Mouse (Mus musculus): ENCODE measurements at regions not wholly inside any gene's neighbourhood (a gene's known extent, or its start where the extent isn't known, plus 50 kb on each side); places are given as distances from the start of the nearest gene placed in this dataset.

DNA sequence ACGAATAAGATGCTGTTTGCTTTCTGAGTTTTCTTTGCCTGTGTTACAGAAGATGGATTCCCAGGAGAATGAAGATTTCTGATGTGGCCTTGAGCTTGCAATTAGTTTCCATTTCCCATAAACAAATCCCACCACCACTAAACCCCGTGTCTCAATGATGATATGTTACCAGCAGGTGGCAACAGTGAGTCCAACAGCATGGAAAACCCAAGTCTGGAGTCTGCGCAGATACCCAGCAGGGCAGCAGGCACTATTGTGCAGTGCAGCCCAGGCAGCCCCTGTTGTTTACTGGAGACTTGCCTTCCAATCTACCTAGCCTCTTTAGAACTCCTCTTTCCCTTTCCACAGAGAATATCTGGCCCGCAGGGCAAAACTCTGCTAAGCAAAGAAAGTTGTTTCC lies 62.7 kb downstream of the Bmp2 start:
- peak; percentile 78 for ATAC-seq (ENCODE audit: low TSS enrichment)

DNA sequence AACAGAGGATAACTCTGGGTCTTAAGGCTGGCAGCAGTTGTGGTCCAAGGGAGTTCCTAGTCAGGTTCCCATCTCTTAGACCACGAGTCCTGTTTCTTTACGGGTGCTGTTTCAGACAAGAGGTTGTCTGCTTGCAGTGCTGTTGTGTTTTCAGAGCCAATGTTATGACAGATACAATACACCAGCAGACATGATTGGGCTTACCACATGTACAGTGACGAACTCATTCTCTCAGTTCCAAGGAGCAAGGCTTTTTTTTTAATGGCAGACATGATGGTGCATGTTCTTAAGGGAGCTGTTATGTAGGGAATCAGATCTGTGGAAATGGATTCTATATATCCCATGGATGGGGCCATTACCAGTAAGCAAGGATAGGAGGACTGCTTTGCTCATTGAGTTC lies 63.3 kb downstream of the Bmp2 start:
- ATAC-seq (ENCODE audit: low TSS enrichment), result no peak

DNA sequence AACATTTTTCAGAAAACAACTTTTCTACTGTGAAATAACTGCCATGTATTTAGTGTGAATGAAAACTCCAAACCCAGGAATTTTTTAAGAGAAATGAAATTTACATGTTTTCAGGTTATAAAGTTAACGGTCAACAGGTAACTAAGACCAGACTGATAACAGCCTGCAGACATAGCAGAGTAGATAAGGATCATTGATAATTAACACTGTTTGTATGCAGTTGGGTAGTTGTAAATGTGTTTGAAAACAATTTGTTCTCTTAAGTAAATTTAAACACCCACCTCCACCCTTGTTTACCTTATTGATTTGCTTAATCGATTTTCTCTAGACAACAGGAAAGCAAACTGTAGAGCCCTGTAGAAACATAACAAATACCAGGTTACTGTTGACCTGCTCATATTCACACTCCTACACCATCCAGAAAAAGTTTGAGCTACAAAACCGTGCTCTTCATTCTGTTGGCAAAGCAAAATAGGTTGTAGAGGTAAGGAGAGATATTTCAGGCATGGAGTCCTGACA lies 65.4 kb downstream of the Bmp2 start:
- ATAC-seq (ENCODE audit: low TSS enrichment), result no peak

DNA sequence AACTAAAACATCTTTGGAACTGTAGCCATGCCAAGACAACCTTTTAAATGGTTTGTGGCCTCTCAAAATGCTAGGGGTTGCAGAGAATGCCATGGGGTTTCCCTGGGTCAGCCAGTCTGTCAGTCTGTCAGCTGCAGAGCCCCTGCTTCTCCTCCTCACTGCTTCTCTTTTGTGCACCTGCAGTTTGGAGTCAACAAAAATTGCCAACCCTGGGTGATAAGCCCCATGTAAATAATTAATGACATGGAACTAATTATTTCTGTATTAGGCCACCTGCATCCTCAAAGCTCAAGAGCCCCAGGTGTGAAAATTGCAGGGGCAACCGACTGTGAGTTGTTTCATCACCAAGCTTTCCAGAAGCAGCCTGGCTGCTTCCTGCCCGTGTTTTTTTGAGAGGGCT lies 70.6 kb downstream of the Bmp2 start:
- no peak for ATAC-seq (ENCODE audit: low TSS enrichment)

DNA sequence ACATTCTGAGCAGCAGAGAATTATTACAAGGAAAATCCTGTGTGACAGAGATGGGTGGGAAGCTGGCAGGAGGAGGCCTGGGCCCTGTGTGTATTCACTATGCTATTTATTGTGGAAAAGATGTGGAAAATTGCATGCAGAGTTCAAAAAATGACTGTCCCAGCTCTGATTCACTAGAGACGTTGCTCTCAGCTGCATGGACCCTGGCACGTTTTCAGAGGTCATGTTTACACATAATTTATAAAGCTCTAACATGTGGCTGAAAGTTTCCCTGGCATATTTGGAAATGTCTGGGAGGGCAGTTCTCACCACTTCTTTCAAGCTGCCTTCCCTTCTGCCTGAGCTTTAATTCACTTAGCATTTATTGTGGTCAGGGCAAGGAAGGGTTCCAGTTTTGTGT lies 73.6 kb downstream of the Bmp2 start:
- ATAC-seq (ENCODE audit: low TSS enrichment), result no peak

DNA sequence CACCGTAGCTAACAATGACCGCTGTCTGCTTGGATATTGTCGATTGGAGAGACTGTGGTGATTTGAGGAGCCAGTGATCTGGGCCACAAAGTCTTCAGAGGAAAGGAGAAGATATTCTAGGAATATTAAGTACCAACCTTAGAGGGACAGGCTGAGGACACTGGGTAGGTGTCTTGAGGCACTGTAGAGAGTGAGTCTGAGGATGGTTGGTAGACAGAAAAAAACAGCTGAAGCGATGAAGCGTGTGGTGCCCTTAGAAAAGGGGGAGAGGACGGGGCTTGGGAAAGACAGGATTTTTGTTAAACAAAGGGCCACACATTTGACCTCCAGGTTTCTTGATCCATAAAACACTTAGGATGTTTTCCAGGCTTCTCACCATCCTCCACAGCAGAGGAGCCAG lies 76.9 kb downstream of the Bmp2 start:
- ATAC-seq (ENCODE audit: low TSS enrichment), result no peak

DNA sequence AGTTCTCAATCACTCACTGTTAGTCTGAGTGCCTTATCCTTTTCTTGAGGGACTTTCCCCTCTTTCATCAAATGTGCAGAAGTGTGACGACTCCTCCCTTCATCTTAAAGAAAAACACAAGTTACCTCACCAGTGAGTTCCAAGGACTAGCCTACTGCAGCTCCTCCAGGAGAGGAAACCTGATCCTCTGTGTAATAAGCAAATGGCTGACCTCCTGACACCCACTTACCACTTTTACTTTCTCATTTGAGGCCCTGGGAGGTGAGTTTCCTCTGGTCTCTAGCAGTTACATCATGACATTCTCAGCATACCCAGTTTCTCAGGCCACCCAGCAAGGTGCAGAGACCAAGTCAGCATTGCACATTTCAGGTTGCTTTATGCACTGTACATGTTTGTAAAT lies 83.5 kb downstream of the Bmp2 start:
- ATAC-seq (ENCODE audit: low TSS enrichment), result no peak

DNA sequence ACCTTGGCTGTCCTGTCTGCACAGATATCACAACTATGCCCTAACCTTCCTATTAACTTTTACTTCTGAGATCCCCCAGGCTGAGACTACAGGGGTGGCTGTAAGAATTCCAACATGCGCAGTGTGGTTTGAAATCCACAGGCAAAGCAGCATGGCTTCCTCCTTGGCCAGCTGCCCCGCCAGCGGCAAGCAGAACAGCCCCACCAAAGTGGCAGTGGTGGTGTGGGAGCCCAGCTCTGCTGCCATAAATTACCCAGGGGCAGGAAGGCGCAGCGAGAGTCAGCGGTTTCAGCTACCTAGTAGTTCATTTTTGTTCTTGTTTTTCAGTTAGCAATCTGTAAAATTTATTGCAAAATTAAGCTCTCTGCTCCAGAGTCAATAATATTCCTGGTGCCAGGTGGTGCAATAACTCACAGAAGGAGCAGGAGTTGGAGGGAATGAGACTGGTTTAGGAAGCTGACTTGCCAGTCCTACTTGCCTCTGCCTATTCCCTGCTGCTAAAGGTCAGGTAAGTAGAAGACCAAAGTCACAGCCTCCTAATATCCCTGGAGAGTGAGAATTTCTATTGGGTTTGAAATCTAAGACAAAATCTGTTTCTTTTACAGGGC lies 98.0 kb downstream of the Bmp2 start:
- no peak for ATAC-seq (ENCODE audit: low TSS enrichment)

DNA sequence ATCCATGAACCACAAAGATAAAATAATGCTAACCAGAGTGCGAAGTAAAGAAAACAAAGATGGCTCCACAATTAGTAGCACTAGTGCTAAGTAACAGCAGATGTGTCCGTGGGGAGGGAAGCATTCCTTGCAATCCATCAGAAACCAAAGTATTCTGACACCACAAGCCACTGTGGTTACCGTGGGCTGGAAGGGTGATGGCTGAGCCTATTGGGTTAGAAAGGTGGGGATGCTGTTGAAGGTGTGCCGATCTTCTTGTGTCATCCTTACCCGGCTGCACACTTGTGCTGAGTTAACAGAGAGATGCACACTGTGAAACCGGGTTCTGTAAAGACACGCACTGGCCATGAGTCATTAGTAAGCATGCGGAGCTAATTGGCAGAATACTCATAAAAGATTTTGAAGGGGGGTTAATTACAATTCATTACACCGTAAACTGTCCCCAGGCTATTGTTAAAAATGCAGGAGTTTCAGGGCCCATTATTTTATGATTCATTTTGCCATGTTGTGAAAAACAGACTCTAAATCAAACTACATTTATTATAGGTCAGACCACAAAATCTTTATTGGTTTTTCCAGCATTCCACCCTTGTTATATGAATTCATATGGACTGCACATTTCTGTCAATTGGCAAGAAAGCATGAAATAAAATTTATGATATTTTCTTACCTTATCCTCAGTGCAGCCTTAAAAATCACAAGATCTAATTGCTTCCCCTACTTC lies 114.5 kb downstream of the Bmp2 start:
- no peak for ATAC-seq (ENCODE audit: low TSS enrichment)

DNA sequence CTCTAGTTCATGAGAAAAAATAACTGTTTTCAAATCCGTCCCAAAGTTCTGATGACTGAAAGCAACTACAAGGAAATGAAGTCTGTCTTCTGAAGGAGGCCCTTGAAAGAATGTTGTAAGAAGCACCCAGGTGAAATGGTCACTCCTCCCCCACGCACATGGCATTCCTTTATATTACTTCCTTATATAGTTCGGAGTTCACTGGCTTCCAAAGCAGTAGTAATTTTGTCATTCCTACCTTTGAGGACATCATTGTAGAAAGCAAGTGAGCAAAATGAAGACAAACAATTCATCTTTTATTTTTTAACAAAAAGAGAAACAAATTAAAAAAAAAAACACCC lies 115.1 kb downstream of the Bmp2 start:
- ATAC-seq (ENCODE audit: low TSS enrichment), result no peak

DNA sequence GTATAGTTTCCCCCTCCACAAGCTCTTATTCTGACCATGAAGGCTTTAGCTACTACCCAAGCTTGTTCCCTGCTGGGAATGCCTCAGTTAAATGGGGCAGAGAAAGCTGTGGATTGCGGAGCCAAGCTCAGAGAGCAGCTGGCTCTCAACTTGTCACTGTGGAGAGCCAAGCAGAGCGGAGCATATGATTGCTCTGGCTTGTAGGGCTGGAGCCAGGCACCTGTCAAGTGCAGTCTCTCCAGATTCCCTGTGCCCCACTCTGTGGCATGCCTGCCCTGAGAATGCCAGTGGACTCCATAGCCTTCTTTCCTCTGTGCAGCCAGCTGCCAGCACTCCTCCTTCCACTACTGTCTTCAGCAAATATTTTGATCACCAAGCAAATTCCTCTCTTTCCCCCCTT lies 117.9 kb downstream of the Bmp2 start:
- 0 out of 2 replicates have a peak, but pooled peaks have one; percentile 20 for ATAC-seq (ENCODE audit: low TSS enrichment)

DNA sequence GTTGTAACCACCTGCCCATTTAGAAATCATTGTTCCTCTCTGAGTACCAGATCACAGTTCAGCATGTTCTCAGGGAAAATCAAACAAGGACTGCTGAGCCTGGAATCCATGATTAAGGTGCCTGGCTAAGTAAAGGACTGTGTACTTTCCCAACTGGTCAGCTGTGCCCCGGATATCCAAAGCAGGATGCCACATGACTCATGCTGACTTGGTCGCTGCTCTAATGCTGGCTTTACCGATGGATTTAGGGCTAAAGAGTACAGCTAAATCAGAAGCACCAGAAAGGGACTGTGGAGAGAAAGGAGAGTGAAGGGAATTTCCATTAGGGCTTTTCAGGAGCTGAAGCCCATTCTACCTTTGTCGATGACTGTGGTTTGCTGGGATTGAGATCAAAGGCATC lies 119.6 kb downstream of the Bmp2 start:
- no peak for ATAC-seq (ENCODE audit: low TSS enrichment)

DNA sequence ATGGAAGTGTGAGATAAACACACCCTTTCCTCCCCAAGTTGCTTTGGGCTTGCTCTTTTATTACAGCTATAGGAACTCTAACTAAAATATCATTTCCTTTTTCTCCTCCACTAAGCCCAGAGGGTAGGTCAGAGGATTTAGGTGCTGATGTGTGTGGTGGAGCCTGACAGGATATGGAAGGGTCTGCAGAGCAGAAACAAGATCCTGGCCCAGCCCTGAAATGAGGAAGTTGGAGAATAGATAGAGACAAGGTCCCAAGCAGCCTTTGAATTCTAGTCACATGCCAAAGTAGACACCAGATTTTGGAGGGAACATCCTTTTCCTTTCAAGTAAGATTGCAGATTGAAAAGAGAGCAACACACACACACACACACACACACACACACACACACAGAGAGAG lies 132.4 kb downstream of the Bmp2 start:
- no peak for ATAC-seq (ENCODE audit: low TSS enrichment)

DNA sequence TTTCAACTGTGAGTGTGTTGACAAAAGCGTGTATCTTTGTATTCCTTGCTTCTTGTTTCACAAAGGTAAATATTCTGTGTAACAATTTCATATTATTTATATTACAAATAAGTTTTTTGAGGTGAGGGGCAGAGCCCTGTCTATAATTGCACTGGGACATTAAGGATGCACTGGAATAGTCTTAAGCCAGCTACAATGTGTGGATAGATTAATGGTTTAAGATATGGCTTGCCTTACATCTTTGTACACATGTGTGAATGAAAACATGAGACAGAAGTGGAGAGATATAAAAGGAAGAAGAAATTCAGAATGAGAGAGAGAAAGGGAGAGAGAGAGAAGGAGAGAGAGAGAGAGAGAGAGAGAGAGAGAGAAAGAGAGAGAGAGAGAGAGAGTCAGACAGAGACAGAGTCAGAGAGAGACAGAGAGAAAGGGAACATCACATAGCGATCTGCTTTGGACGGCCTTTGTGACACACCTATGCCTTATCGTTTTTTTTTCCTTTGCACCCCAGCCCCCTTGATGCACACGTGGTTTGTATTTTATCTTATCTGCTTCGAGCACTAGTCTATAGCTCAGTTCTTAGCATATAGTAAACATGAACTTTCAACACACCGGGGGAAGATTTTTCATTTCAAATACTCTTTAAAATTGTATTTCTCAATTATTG lies 136.3 kb downstream of the Bmp2 start:
- ATAC-seq (ENCODE audit: low TSS enrichment), result no peak

DNA sequence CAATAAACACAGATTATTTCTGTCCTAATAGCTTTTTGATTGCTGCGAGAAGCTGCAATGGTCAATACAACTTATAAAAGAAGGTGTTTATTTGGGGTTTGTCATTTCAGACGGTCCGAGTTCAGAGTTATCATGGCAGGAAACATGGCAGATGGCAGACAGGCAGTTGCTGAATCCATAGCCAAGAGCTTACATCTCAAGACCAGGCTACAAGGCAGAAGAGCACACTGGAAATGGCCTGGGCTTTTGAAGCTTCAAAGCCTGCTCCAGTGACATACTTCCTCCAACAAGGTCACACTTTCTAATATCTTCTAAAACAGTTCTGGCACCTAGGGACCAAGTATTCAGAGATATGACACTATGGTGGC lies 136.8 kb downstream of the Bmp2 start:
- ATAC-seq (ENCODE audit: low TSS enrichment), result no peak

DNA sequence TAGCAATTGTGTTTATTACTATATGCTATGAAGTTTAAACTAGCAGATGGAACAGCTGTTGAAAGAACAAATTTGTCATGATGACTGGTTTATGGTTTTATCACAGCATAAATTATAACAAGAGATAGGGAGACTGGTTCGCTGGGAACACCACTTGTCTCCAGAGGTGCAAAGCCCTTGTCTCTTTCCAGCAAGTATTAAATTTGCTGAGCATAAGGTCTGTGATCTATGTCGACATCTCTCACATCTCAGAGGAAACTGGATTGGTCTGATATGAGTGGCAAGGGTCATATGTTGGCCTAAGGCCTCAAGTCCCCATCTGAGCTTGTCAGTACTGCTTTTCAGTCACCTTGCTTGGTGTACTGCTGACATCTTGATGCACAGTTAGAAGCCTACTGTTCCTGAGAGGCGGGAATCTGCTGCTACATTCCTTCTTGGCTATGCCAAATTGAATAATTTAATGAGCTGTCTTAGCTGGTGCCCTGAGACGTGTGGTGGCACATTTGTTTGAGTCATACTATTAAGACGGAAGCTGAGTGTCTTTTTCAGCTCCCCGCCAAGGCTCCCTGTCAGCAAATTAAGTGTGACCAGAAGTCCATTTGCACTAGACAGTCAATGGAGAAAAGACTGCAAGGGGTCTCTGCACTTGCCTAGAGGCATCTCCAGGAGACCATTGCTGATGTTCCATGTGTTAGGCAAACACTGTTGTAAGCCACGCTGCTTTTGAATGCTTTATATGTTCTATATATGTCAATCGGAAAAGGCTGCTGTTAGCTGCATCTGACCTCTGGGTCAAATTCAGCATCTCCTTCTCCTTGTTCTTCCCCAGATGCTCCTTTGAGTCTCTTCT lies 157.0 kb downstream of the Bmp2 start:
- ATAC-seq (ENCODE audit: low TSS enrichment), result no peak

DNA sequence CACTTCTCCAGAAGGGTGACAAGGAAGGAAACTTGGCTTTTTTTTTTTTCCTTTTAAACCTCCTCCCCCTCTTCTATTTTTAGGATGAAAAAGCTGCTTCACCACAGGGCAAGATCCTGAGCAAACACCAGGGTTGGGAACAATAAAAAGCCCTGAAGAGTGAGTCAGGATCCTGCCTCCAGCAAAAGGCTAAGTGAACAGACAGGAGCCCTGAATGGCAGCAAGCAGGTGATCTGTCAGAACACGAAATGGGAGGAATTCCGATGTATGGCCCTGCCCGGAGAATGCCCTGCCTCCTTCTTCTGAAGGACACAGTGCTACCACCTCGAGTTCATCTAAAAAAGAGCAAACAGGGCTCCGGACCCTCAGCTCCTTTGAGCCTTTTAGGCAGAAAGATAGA lies 164.3 kb downstream of the Bmp2 start:
- no peak for ATAC-seq (ENCODE audit: low TSS enrichment)

DNA sequence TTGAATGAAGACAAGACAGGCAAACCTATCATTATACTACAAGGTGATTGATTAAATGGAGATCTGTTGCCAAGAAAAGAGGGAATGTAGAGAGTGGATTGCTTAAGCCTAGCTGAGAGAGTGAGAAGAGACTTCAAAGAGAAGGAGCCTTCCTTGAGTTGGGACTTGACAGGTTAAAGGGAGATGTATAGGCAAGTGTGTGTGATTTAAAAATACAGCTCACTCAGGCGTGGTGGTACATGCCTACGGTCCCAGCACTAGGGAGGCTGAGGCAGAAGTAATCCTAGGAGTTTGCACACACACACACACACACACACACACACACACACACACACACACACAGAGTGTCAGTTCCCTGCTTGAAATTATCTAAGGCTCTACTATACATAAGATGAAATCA lies 165.1 kb downstream of the Bmp2 start:
- ATAC-seq (ENCODE audit: low TSS enrichment), result no peak

DNA sequence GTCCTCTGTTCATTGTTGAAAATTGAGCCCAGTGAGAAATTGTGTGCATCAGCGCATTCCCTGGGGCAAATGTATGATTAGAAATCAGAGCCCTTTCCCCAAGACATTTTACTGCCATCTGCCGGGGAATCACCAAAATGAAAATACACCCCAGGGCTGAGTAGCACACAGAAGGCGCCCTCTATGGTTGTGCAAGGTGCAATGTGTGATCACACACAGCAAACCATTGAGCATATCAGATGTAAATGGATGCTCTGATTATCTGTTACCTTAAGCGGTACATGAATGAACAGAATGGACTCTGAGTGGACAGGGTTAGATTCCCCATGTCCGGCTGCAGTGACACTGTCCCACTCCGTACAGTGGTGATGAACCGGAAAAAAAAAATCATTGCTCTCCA lies 172.4 kb downstream of the Bmp2 start:
- peak; percentile 90 for ATAC-seq (ENCODE audit: low TSS enrichment)

DNA sequence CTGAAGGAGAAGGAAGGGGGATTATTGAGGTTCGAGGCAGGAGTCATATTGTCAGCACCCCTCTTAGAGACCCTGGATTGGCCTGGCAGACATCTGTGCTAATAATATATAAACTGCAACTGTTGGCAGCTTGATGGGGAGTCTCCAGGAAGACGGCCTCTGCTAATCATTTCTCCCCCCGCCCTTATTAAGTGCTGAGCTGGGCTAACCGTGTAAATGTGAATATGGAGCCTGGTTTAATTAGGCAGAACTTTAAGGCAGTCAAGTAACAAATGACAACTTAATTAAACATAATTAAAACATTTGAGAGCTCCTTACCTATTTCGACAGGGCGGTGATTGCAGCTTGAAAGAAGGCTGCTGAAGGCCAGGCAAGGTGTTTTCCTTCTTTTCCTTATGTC lies 172.8 kb downstream of the Bmp2 start:
- ATAC-seq (ENCODE audit: low TSS enrichment), result no peak

DNA sequence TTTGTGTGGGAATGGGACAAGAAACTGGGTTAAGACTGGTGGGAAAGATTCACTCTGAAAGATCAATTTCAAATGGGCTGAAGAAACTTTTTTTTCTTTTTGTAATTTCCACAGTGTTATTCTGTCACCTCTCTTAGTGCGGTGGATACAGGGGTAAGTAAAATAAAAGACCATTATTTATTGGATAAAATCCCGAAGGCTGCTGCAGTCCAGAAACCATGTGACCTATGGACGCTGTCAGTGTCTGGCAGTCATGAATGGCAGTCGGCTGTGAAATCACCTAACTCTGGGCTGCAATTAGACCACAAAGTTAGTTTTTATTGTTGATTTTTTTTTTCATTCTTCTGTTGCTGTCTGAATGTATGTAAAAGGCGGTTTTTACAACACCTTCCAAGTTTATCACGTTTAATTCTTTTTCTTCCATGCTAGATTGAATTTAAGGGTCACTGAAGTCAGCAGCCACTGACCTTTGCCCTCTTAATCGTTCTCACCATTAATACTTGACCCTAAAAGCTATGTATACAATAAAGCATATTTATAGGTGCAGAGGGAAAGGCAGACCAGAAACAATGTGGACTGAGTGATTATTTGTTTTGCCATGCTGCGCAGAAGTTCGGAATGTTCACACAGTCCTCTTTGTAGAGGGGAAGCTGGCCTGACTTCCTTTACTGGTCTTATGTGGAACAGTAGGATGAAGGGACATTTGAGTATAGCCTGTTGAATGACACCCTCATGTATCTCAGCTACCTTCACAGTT lies 182.7 kb downstream of the Bmp2 start:
- no peak for ATAC-seq (ENCODE audit: low TSS enrichment)

All from frontal cortex, adult (tissue).